Mouse (Mus musculus): ENCODE data around the gene Syt7. TPM values are rescaled to one million over a fixed set of nuclear protein-coding genes. Genes with fewer than 3 reads are reported as not detected.

Syt7 gene
- total and polyA plus RNA-seq, 3 experiments, result not detected

DNA sequence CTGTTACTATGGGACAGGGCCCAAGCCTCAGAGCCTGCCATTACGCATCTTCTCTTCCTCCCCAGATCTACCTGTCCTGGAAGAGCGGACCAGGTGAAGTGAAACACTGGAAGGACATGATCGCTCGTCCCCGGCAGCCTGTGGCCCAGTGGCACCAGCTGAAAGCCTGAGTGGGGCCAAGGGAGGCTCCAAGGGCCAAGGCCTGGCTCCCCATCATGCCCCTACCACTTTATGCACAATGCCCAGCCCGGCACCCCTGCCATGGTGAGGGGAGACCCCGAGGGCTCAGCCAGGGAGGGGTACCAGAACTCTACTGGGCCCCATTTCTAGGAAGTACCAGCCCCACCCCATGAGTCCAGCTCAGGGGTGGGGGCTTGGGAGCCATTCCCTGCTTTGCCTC lies 59.4 kb downstream of the Syt7 start:
- Histone ChIP-seq H3K4me1 (ENCODE audit: control insufficient read depth in 1 of 2, insufficient read depth in 2 of 2) (no peaks in the 10 kb centered on the region), H3K27ac (ENCODE audit: insufficient read depth, low read depth) (no peak overlapping the region), H3K79me2 (replicated peaks; ENCODE audit: control insufficient read depth, extremely low read depth, insufficient read depth, poor library complexity, severe bottlenecking) (no peaks in the 10 kb centered on the region), H3K36me3 (replicated peaks in 1 of 2; ENCODE audit: control insufficient read depth in 1 of 2, insufficient read depth in 1 of 2, low read length in 1 of 2) (no peaks in the 10 kb centered on the region), H3K4me3 (replicated peaks in 1 of 3; ENCODE audit: low read depth in 2 of 3, low read length in 2 of 3, poor library complexity in 1 of 3) (no peak overlapping the region), H3K9ac (ENCODE audit: insufficient read depth, low read depth) (no peak overlapping the region), H3K9me3 (replicated peaks; ENCODE audit: low read length) (peaks cover 8% of the 10 kb centered on the region), H3K4me2 (ENCODE audit: insufficient read depth, low read depth, poor library complexity, severe bottlenecking) (no peak overlapping the region), H3K27me3 (replicated peaks) (peaks cover 77% of the 10 kb centered on the region)
- TF ChIP-seq HCFC1 (IDR thresholded peaks at IDR 0.05; ENCODE audit: low read depth, low read length) (no peak), CTCF (conservative IDR thresholded peaks at IDR 0.05 in 1 of 2, IDR thresholded peaks at IDR 0.05 in 1 of 2; ENCODE audit: low read depth in 2 of 2, low read length in 2 of 2) (no peak), MAZ (IDR thresholded peaks at IDR 0.05; ENCODE audit: low read depth, low read length) (no peak), POLR2AphosphoS2 (IDR thresholded peaks at IDR 0.05; ENCODE audit: low read depth, low read length) (no peak), SMC3 (IDR thresholded peaks at IDR 0.05; ENCODE audit: low read depth, low read length) (no peak), TCF12 (IDR thresholded peaks at IDR 0.05; ENCODE audit: low read depth, low read length) (no peak), ELF1 (IDR thresholded peaks at IDR 0.05; ENCODE audit: low read depth, low read length) (no peak), IRF4 (IDR thresholded peaks at IDR 0.05; ENCODE audit: low read depth, low read length) (no peak), KAT2A (IDR thresholded peaks at IDR 0.05; ENCODE audit: insufficient replicate concordance, low read length) (no peak), ZMIZ1 (IDR thresholded peaks at IDR 0.05; ENCODE audit: low read depth, low read length) (no peak), ZKSCAN1 (IDR thresholded peaks at IDR 0.05; ENCODE audit: borderline replicate concordance, low read depth, low read length) (no peak), EP300 (IDR thresholded peaks at IDR 0.05; ENCODE audit: low read length) (no peak), ZC3H11A (IDR thresholded peaks at IDR 0.05; ENCODE audit: low read depth, low read length) (no peak), TBP (conservative IDR thresholded peaks at IDR 0.05; ENCODE audit: low read depth, low read length) (no peak), JUND (conservative IDR thresholded peaks at IDR 0.05; ENCODE audit: low read depth, low read length) (no peak), POLR2A (IDR thresholded peaks at IDR 0.05; ENCODE audit: low read depth, low read length) (no peak), MEF2A (IDR thresholded peaks at IDR 0.05; ENCODE audit: borderline replicate concordance, low read depth, low read length) (no peak)
- in situ Hi-C loops (cut with MboI; ENCODE audit: low pct_ligation_motif_present, low pct_unique_long_range_greater_than_20kb, low sequenced_read_pairs) (no loop called here), dilution Hi-C loops (cut with MboI; ENCODE audit: extremely low pct_ligation_motif_present, extremely low pct_unique_long_range_greater_than_20kb, low sequenced_read_pairs) (no loop called here)
- DNase-seq (ENCODE audit: extremely low read depth), result no peak

DNA sequence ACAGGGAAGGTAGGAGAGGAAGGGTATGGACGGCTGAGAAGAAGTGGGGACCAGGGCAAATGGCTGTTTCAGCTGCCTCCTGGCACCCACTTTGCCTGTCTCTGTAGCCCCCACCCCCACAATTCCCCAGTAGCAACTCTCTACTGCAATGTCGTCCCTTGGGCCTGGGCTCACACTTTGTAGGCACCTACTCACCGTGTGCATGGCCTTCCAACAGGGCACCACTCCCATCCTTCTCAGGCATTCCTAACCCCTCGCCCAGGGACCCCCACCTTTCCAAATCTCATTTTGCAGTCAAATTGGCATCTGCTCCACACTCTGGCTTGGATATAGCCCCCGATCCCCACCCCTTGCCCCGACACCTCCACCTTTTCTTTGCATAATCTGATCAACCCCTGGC lies 60.3 kb downstream of the Syt7 start:
- Histone ChIP-seq H3K4me1 (ENCODE audit: control insufficient read depth in 1 of 2, insufficient read depth in 2 of 2) (no peaks in the 10 kb centered on the region), H3K27ac (ENCODE audit: insufficient read depth, low read depth) (no peak overlapping the region), H3K79me2 (replicated peaks; ENCODE audit: control insufficient read depth, extremely low read depth, insufficient read depth, poor library complexity, severe bottlenecking) (no peaks in the 10 kb centered on the region), H3K4me2 (ENCODE audit: insufficient read depth, low read depth, poor library complexity, severe bottlenecking) (no peak overlapping the region), H3K4me3 (replicated peaks in 1 of 3; ENCODE audit: low read depth in 2 of 3, low read length in 2 of 3, poor library complexity in 1 of 3) (no peak overlapping the region), H3K36me3 (replicated peaks in 1 of 2; ENCODE audit: control insufficient read depth in 1 of 2, insufficient read depth in 1 of 2, low read length in 1 of 2) (no peaks in the 10 kb centered on the region), H3K27me3 (replicated peaks) (peaks cover 75% of the 10 kb centered on the region), H3K9ac (ENCODE audit: insufficient read depth, low read depth) (no peak overlapping the region), H3K9me3 (replicated peaks; ENCODE audit: low read length) (peaks cover 8% of the 10 kb centered on the region)
- TF ChIP-seq SIN3A (IDR thresholded peaks at IDR 0.05; ENCODE audit: low read length), result no peak
- no peak for TF ChIP-seq MAX (IDR thresholded peaks at IDR 0.05; ENCODE audit: low read length)
- no peak for TF ChIP-seq MXI1 (IDR thresholded peaks at IDR 0.05; ENCODE audit: low read depth, low read length)
- no peak for TF ChIP-seq MAFK (IDR thresholded peaks at IDR 0.05; ENCODE audit: insufficient replicate concordance, low read length)
- TF ChIP-seq HCFC1 (IDR thresholded peaks at IDR 0.05; ENCODE audit: low read depth, low read length), result no peak
- no peak for TF ChIP-seq NELFE (IDR thresholded peaks at IDR 0.05; ENCODE audit: low read depth, low read length)
- no peak for TF ChIP-seq USF2 (conservative IDR thresholded peaks at IDR 0.05; ENCODE audit: low read depth, low read length)
- in situ Hi-C loops (cut with MboI; ENCODE audit: low pct_ligation_motif_present, low pct_unique_long_range_greater_than_20kb, low sequenced_read_pairs), result no loop called here
- dilution Hi-C loops (cut with MboI; ENCODE audit: extremely low pct_ligation_motif_present, extremely low pct_unique_long_range_greater_than_20kb, low sequenced_read_pairs), result no loop called here
- no peak for DNase-seq (ENCODE audit: extremely low read depth)

All from CH12.LX (cell line).